Mouse (Mus musculus): ENCODE measurements at regions not wholly inside any gene's neighbourhood (a gene's known extent, or its start where the extent isn't known, plus 50 kb on each side); places are given as distances from the start of the nearest gene placed in this dataset.

DNA sequence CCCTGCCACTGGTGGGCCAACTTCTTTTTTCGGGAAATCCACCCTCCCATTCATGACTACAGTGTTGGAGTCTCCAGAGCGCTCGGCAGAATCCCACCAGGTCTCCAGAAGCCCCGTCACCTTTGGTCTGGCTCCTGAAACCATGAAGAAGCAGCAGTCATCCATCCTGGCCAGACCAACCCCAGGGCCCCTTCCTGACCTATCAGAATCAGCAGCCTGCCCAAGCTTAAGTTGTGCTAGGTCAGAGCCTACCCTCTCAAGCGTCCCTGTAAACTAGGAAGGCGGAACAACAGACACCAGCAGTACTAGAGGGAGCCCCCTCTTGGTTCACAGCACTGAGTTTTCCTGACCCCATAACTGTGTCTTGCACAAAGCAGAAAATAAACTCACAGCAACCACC, 89.1 kb downstream of the Klf5 start:
- no peaks in the 10 kb centered on the region for H3K4me1 ChIP-seq (ENCODE audit: control insufficient read depth, insufficient read depth, low read length)
- no peak overlapping the region for H3K4me3 ChIP-seq (ENCODE audit: insufficient read depth, low read length)
- H3K27ac ChIP-seq (ENCODE audit: insufficient read depth, low read length) = no peak overlapping the region
- TF ChIP-seq POLR2A (IDR thresholded peaks at IDR 0.05; ENCODE audit: extremely low read depth, insufficient read depth, low read length) (no peak), CTCF (IDR thresholded peaks at IDR 0.05; ENCODE audit: extremely low read depth, insufficient read depth, low read length) (no peak)

DNA sequence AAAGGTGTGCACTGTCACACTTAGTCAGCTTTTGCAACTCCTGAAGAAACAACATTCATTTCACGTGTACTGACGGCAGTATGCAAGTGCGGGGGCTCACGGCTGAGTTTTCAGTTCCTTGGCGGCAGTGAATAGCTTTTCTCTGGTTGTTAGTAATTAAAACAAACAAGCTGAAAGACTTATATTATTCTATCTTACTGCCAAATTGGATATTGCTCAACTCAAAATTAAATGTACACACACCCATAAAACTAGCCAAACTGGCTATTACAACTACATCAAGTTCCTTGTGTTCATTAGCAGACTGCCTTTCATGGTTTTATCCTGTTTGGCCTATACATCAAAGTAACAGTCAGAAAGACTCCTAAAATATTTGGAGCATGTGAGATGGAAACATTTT, 90.8 kb downstream of the Klf5 start:
- Histone ChIP-seq H3K4me3 (ENCODE audit: insufficient read depth, low read length) (no peak overlapping the region), H3K4me1 (ENCODE audit: control insufficient read depth, insufficient read depth, low read length) (no peaks in the 10 kb centered on the region), H3K27ac (ENCODE audit: insufficient read depth, low read length) (no peak overlapping the region)
- TF ChIP-seq POLR2A (IDR thresholded peaks at IDR 0.05; ENCODE audit: extremely low read depth, insufficient read depth, low read length) (no peak), CTCF (IDR thresholded peaks at IDR 0.05; ENCODE audit: extremely low read depth, insufficient read depth, low read length) (no peak)

GRCm38 (mm10) chr14:99391700-99392099, 93.2 kb downstream of the Klf5 start:
- no peak overlapping the region for H3K27ac ChIP-seq (ENCODE audit: insufficient read depth, low read length)
- TF ChIP-seq POLR2A (IDR thresholded peaks at IDR 0.05; ENCODE audit: extremely low read depth, insufficient read depth, low read length) (no peak), CTCF (IDR thresholded peaks at IDR 0.05; ENCODE audit: extremely low read depth, insufficient read depth, low read length) (no peak)
- H3K4me3 ChIP-seq (ENCODE audit: insufficient read depth, low read length) = no peak overlapping the region
- H3K4me1 ChIP-seq (ENCODE audit: control insufficient read depth, insufficient read depth, low read length) = no peaks in the 10 kb centered on the region

DNA sequence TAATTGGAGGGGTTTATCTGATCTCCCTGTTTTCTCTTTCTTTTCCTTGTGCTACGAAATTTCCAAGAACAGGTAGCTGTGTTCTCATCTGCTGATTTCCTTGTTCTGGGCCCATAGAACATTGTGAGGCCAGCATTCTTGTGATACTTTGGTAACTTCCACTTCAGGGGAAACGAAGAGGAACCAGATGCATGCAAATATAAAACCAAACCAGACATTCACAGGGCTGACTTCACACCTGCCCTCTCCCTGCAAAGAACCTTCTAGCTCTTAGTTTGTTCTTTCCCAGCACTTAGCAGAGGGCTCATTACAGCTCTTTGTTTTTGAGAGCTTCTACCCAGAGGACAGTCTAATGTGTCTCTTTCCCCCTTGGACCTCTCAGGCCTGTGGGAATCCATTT, 94.3 kb downstream of the Klf5 start:
- H3K4me1 ChIP-seq (ENCODE audit: control insufficient read depth, insufficient read depth, low read length) = no peaks in the 10 kb centered on the region
- H3K4me3 ChIP-seq (ENCODE audit: insufficient read depth, low read length) = no peak overlapping the region
- no peak overlapping the region for H3K27ac ChIP-seq (ENCODE audit: insufficient read depth, low read length)
- no peak for TF ChIP-seq CTCF (IDR thresholded peaks at IDR 0.05; ENCODE audit: extremely low read depth, insufficient read depth, low read length)

DNA sequence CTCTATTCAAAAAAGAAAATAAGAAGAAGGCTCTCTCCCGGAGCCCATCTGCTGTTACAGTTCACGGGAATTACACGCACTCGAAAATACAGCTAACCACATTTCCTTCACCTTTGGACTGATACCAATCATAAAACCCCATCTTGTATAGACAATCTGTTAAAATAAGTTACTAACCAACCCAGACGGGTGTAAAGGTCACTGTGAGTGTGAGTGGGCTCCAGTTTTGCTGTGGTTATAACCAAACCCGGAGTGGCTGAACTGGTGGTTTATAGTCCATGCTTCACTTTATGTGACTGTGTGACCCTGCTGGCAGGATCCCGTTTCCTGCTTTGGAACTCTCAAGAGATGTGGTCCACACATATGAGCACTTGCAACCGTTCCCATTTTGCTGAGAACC, 95.1 kb downstream of the Klf5 start:
- Histone ChIP-seq H3K27ac (ENCODE audit: insufficient read depth, low read length) (no peak overlapping the region), H3K4me3 (ENCODE audit: insufficient read depth, low read length) (no peak overlapping the region), H3K4me1 (ENCODE audit: control insufficient read depth, insufficient read depth, low read length) (no peaks in the 10 kb centered on the region)
- no peak for TF ChIP-seq POLR2A (IDR thresholded peaks at IDR 0.05; ENCODE audit: extremely low read depth, insufficient read depth, low read length)
- TF ChIP-seq CTCF (IDR thresholded peaks at IDR 0.05; ENCODE audit: extremely low read depth, insufficient read depth, low read length) = no peak

GRCm38 (mm10) chr14:99403155-99403726, 104.8 kb downstream of the Klf5 start:
- no peak for TF ChIP-seq CTCF (IDR thresholded peaks at IDR 0.05; ENCODE audit: extremely low read depth, insufficient read depth, low read length)
- H3K4me3 ChIP-seq (ENCODE audit: insufficient read depth, low read length) = no peak overlapping the region
- no peak overlapping the region for H3K27ac ChIP-seq (ENCODE audit: insufficient read depth, low read length)
- no peaks in the 10 kb centered on the region for H3K4me1 ChIP-seq (ENCODE audit: control insufficient read depth, insufficient read depth, low read length)

DNA sequence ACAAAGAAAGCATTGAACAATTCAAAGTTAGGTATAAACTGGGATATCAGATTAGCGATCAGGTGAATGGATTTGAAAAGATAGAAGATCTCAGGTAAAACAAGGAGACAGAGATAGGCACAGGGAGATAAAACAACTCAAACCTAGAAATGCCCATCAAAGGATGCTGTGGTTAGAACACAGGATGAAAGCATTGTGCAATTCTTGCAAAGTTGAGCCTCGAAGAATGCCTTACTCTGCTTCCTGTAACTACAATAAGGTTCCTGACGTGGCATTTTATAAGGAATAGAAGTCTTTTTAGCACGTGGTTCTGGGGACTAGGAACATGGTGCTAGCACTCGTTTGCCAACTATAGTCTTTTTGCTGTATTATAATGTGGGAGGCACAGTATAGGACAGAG, 106.7 kb downstream of the Klf5 start:
- H3K27ac ChIP-seq (ENCODE audit: insufficient read depth, low read length) = no peak overlapping the region
- no peak overlapping the region for H3K4me3 ChIP-seq (ENCODE audit: insufficient read depth, low read length)
- no peak for TF ChIP-seq POLR2A (IDR thresholded peaks at IDR 0.05; ENCODE audit: extremely low read depth, insufficient read depth, low read length)
- no peak for TF ChIP-seq CTCF (IDR thresholded peaks at IDR 0.05; ENCODE audit: extremely low read depth, insufficient read depth, low read length)
- no peaks in the 10 kb centered on the region for H3K4me1 ChIP-seq (ENCODE audit: control insufficient read depth, insufficient read depth, low read length)

DNA sequence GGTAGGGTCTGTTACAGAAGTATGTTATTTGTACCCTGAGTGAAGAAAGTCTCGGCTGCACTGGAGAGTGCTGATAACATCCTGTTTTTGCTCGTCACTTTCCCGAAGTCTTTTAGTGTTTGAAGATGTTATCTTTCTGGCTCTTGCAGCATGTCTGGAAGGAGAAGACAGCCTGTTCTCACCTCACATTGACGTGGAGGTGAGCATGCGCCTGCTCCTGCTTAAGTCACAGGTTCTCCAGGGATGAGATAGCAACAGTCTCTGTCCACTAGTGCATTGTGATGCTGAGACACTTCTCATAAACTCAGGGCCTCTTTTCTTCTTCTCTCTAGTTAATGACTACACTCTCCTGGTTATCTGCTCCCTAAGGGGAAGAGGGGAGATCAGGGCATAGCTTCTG, 113.3 kb downstream of the Klf5 start:
- Histone ChIP-seq H3K4me1 (ENCODE audit: control insufficient read depth, insufficient read depth, low read length) (no peaks in the 10 kb centered on the region), H3K4me3 (ENCODE audit: insufficient read depth, low read length) (no peak overlapping the region), H3K27ac (ENCODE audit: insufficient read depth, low read length) (no peak overlapping the region)
- TF ChIP-seq CTCF (IDR thresholded peaks at IDR 0.05; ENCODE audit: extremely low read depth, insufficient read depth, low read length) (no peak), POLR2A (IDR thresholded peaks at IDR 0.05; ENCODE audit: extremely low read depth, insufficient read depth, low read length) (no peak)

- no peak for TF ChIP-seq POLR2A (IDR thresholded peaks at IDR 0.05; ENCODE audit: extremely low read depth, insufficient read depth, low read length)
- TF ChIP-seq CTCF (IDR thresholded peaks at IDR 0.05; ENCODE audit: extremely low read depth, insufficient read depth, low read length) = no peak
- H3K4me1 ChIP-seq (ENCODE audit: control insufficient read depth, insufficient read depth, low read length) = no peaks in the 10 kb centered on the region
- no peak overlapping the region for H3K27ac ChIP-seq (ENCODE audit: insufficient read depth, low read length)
- no peak overlapping the region for H3K4me3 ChIP-seq (ENCODE audit: insufficient read depth, low read length)
These were observed 117.7 kb downstream of the Klf5 start for GRCm38 (mm10) chr14:99416169-99416568.

- Histone ChIP-seq H3K27ac (ENCODE audit: insufficient read depth, low read length) (no peak overlapping the region), H3K4me3 (ENCODE audit: insufficient read depth, low read length) (no peak overlapping the region), H3K4me1 (ENCODE audit: control insufficient read depth, insufficient read depth, low read length) (no peaks in the 10 kb centered on the region)
- TF ChIP-seq CTCF (IDR thresholded peaks at IDR 0.05; ENCODE audit: extremely low read depth, insufficient read depth, low read length) = no peak
- no peak for TF ChIP-seq POLR2A (IDR thresholded peaks at IDR 0.05; ENCODE audit: extremely low read depth, insufficient read depth, low read length)
These were observed 120.5 kb downstream of the Klf5 start for GRCm38 (mm10) chr14:99418970-99419369.

DNA sequence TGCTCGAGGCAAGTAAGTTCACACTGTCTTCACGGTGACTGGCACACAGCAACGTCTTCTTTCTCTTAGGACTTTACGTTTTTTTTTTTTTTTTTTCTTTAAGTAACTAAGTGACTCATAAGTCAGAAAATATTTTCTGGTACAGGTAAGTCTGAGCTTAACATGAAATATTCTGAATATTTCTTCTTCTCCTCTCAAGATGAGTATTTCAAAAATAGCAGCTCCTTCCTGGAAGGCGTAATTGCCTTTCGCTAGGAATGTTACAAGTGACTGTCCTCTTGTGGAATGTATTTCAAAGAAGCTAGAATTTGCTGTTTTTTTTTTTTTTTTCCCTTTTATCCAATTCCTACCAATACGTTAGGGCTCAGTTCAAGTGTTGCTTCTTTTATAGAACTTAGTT, 124.8 kb downstream of the Klf5 start:
- Histone ChIP-seq H3K4me3 (ENCODE audit: insufficient read depth, low read length) (no peak overlapping the region), H3K4me1 (ENCODE audit: control insufficient read depth, insufficient read depth, low read length) (no peaks in the 10 kb centered on the region; the same call in 1 of the 2 replicates), H3K27ac (ENCODE audit: insufficient read depth, low read length) (no peak overlapping the region)
- no peak for TF ChIP-seq POLR2A (IDR thresholded peaks at IDR 0.05; ENCODE audit: extremely low read depth, insufficient read depth, low read length)
- no peak for TF ChIP-seq CTCF (IDR thresholded peaks at IDR 0.05; ENCODE audit: extremely low read depth, insufficient read depth, low read length)
